Mouse (Mus musculus) forebrain, embryonic 14.5 days (tissue): ENCODE measurements around the gene Hist1h2ap. TPM values are rescaled to one million over a fixed set of nuclear protein-coding genes. Genes with fewer than 3 reads are reported as not detected.
"Not testable (repeated sequence)": the region's sequence is repeated elsewhere in the genome, so short reads cannot be mapped to it uniquely, and the experiment has no call there.

Experiments
- ATAC-seq: fragments of 200-750 bp; cut with Nextera tagmentation; 2 replicates; pipeline ENCODE4 v1.8.0; 2017; ENCODE audit warnings: mild to moderate bottlenecking, moderate library complexity
- DNase-seq: peaks from one replicate; pipeline ENCODE4 v3.0.0-alpha.2; 2015; ENCODE audit warnings: low spot score
- H3K27ac ChIP-seq: fragments of 300-500 bp; sonication (generic); 2 replicates; pipeline ENCODE4 v1.5.1; 2014; ENCODE audit warnings: low read depth, mild to moderate bottlenecking, control low read depth, low read length, moderate library complexity
- H3K27me3 ChIP-seq: fragments of 300-500 bp; sonication (generic); replicated peaks from 2 replicates; pipeline ENCODE4 v1.6.1; 2014; ENCODE audit warnings: low read length, control low read depth, mixed read lengths; ENCODE audit not compliant: control insufficient read depth, insufficient read depth
- H3K36me3 ChIP-seq: fragments of 300-500 bp; sonication (generic); 2 replicates; pipeline ENCODE4 v1.6.1; 2014; ENCODE audit warnings: low read length, control low read depth; ENCODE audit not compliant: control insufficient read depth, insufficient read depth
- H3K4me1 ChIP-seq: fragments of 300-500 bp; sonication (generic); 2 replicates; pipeline ENCODE4 v1.6.1; 2014; ENCODE audit warnings: antibody characterized with exemption, low read length, control low read depth; ENCODE audit not compliant: control insufficient read depth, insufficient read depth
- H3K4me2 ChIP-seq: fragments of 300-500 bp; sonication (generic); 2 replicates; pipeline ENCODE4 v1.6.1; 2014; ENCODE audit warnings: mild to moderate bottlenecking, control low read depth, low read length
- H3K4me3 ChIP-seq: fragments of 300-500 bp; sonication (generic); 2 replicates; pipeline ENCODE4 v1.5.1; 2014; ENCODE audit warnings: low read depth, low read length, control low read depth
- H3K9ac ChIP-seq: fragments of 300-500 bp; sonication (generic); 2 replicates; pipeline ENCODE4 v1.6.1; 2014; ENCODE audit warnings: mild to moderate bottlenecking, low read length, control low read depth, moderate library complexity
- H3K9me3 ChIP-seq: fragments of 300-500 bp; sonication (generic); replicated peaks from 2 replicates; pipeline ENCODE4 v1.6.1; 2016; ENCODE audit warnings: low read length, control low read depth, mixed read lengths; ENCODE audit not compliant: control insufficient read depth
- WGBS: fragments of 180-500 bp; shearing (Covaris S2); extraction: QIAGEN DNeasy Blood & Tissue Kit; methylation state at CpG from one replicate; pipeline ENCODE4 v1.1.7; 2014; 5-methylcytosine and 5-hydroxymethylcytosine counted together
- polyA plus RNA-seq: library from polyadenylated mRNA; unstranded; fragments of >200 nt; fragmentation: Nextera tagmentation; extraction: Ambion mirVana; gene quantifications from 2 replicates; pipeline ENCODE4 v1.2.1, GENCODE M21; 2014

Hist1h2ap gene
- polyA plus RNA-seq = 2,010 and 3,186 TPM in 2 replicates

GRCm38 (mm10) chr13:21833461-21833860 is at the start of gene Hist1h2ap, which contains the start of gene Hist1h2br:
Gene Hist1h2ap, minus strand, starts transcription at chr13:21833507.
Gene Hist1h2br, plus strand, starts transcription at chr13:21833743.
- no CpG with 5 or more reads among the region's 24 CpGs for WGBS
- not testable (repeated sequence) for H3K36me3 ChIP-seq, H3K27me3 ChIP-seq, H3K4me1 ChIP-seq, H3K4me3 ChIP-seq, H3K4me2 ChIP-seq, H3K9ac ChIP-seq, DNase-seq, H3K27ac ChIP-seq, H3K9me3 ChIP-seq
- ATAC-seq = peak; percentile 95

DNA sequence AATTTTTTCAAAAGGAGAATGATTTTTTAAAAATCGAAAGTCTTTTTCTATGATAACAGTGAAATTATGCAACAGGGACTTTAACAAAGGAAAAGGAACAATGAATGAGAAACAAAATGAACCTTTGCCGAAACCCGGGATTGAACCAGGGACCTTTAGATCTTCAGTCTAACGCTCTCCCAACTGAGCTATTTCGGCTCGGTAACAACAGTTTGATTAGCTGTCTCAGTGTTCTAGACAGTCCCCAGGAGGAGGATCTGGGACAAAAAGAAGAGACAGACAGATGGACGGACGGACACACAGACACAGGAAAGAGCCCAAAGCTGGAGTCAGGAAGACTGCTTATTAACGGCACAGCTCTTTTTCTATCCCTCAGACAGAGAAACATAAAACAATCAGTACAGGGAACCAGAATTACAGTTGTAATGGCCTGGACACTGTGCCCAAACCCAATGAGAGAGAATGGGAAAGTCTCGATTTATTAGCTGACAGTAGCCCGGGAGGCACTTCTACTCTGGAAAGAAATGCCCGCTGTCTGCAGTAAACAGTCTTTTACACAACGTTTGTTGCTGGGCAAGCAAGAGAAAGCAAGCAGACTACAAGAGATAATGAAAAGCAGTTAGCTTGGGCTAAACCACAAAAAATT is 49.6 kb upstream of the Hist1h2ap start:
- Histone ChIP-seq H3K4me2 (peak overlapping the region; percentile 31; the same call in 1 of the 2 replicates), H3K4me3 (peak overlapping the region; percentile 9; the same call in 1 of the 2 replicates), H3K9me3 (no peaks in the 10 kb centered on the region), H3K27me3 (no peaks in the 10 kb centered on the region), H3K4me1 (no peaks in the 10 kb centered on the region), H3K27ac (no peak overlapping the region), H3K9ac (no peak overlapping the region), H3K36me3 (no peaks in the 10 kb centered on the region)
- DNase-seq = peak; percentile 59
- ATAC-seq = 0 out of 2 replicates have a peak, but pooled peaks have one; percentile 42
- WGBS = 1% methylated on average over 13 of the region's 13 CpGs

DNA sequence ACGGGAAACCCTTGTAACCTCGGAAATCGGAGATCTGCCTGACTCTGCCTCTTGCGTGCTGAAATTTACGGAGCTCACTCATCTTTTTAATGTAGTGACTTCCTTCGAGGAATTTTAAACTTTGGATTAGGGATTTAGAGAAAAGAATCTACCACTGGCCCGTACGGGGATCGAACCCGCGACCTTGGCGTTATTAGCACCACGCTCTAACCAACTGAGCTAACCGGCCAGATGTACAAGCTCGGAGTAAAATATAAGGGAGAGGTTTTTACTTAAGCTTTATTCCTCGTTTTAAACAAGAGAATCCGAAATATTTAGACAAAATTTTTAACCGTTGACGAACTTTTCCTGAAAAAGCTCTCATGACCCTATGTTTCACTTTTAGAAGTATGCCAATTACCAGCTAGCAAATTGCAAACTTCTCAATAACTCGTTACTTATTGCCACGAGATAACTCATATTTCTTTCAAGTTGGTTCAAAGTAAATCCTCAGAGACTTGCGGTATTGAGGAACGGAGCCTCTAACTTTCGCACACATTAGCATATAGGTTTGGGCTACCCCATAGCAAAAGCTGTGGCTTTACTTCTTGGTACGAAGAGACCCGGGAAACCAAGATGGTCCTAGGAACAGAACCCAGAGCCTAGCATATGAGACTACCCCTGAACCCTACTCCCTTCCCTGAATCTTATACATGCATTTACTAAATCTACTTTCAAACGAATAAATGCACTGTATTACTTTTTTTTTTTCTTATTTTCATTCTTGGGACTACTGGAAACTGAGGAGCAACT is 48.8 kb upstream of the Hist1h2ap start:
- 2% methylated on average over 27 of the region's 27 CpGs for WGBS
- no peak for ATAC-seq
- Histone ChIP-seq H3K9me3 (no peaks in the 10 kb centered on the region), H3K4me1 (no peaks in the 10 kb centered on the region), H3K9ac (no peak overlapping the region), H3K36me3 (no peaks in the 10 kb centered on the region), H3K27me3 (no peaks in the 10 kb centered on the region), H3K27ac (no peak overlapping the region), H3K4me2 (peak overlapping the region; percentile 31), H3K4me3 (peak overlapping the region; percentile 9; the same call in 1 of the 2 replicates)
- peak; percentile 24 for DNase-seq

GRCm38 (mm10) chr13:21880735-21881134 is 47.4 kb upstream of the Hist1h2ap start:
- Histone ChIP-seq H3K9me3 (no peaks in the 10 kb centered on the region), H3K27ac (no peak overlapping the region), H3K4me2 (no peak overlapping the region), H3K9ac (no peak overlapping the region), H3K36me3 (no peaks in the 10 kb centered on the region), H3K27me3 (no peaks in the 10 kb centered on the region), H3K4me1 (no peaks in the 10 kb centered on the region), H3K4me3 (no peak overlapping the region)
- DNase-seq = no peak
- no peak for ATAC-seq
- WGBS = 83% methylated on average over 6 of the region's 6 CpGs

DNA sequence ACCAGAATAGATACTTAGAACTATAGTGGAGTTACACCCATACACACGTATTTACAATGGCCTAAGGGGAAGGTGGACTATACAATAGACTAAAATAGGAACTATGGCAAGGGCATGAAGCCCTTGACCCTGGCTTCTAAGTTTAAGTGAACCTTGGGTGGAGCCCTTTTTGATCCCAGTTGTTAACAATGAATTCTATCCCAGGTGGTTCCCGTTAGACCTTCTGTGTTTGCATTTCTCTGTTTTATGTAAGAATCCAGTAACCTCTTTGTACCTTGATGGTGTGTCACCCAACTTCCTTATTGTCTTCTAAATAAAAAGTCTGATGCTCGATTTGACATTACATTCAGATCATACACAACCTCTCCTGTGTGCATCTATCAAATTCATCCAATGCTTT is 32.2 kb upstream of the Hist1h2ap start:
- H3K4me2 ChIP-seq, H3K9me3 ChIP-seq, H3K36me3 ChIP-seq, H3K27me3 ChIP-seq, DNase-seq, H3K9ac ChIP-seq, H3K4me1 ChIP-seq, H3K27ac ChIP-seq, H3K4me3 ChIP-seq, ATAC-seq: not testable (repeated sequence)
- 74% methylated on average over 3 of the region's 3 CpGs for WGBS

DNA sequence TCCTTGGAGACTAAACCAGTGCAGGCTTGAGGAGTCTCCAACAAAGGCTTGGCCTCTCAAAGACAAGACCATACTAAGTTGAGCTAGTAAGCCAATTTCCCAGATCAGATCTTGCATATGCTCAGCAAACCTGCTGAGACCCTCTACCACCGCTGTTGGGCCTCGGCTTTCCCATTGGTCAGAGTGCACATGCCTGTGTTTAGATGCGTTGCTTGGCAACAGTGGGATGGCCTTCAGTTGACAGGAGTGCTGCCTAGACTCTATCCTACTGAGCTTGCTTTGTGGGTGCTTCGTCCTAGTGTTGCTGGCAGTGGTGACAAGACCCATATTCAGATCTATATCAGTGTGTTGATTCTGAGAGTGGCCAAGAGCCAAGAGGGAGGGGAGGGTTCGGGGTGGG is 28.3 kb upstream of the Hist1h2ap start:
- H3K9ac ChIP-seq = no peak overlapping the region
- peak; percentile 10 for DNase-seq
- no peak overlapping the region for H3K4me3 ChIP-seq
- no peaks in the 10 kb centered on the region for H3K27me3 ChIP-seq
- WGBS = 11% methylated on average over 5 of the region's 5 CpGs
- no peak overlapping the region for H3K4me2 ChIP-seq
- no peak overlapping the region for H3K27ac ChIP-seq
- ATAC-seq = no peak
- H3K9me3 ChIP-seq = no peaks in the 10 kb centered on the region
- no peaks in the 10 kb centered on the region for H3K4me1 ChIP-seq
- no peaks in the 10 kb centered on the region for H3K36me3 ChIP-seq

DNA sequence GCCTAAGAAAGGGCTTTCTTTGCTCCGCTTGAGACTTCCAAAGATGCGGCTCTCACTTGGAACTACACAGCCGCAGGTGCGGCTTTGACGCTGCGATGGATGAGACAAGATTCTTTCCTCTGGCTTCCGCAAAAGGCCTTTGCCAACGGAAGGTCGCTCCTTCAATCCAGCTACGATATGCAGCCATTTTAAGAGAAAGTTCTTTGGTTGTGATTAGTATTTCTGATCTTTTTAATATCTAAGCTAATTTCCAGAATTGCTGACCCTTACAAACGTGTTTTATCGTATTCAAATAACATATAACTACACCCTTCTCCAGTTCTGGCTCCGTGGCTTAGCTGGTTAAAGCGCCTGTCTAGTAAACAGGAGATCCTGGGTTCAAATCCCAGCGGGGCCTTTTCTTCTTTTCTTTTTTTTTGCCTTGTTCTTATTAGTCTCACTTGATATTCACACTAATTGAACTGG is 22.4 kb upstream of the Hist1h2ap start:
- 1% methylated on average over 15 of the region's 15 CpGs for WGBS
- peak; percentile 52 for ATAC-seq

GRCm38 (mm10) chr13:21855146-21855545 is 21.8 kb upstream of the Hist1h2ap start:
- peak overlapping the region; percentile 47; the same call in 1 of the 2 replicates for H3K4me2 ChIP-seq
- H3K36me3 ChIP-seq = no peaks in the 10 kb centered on the region
- H3K27me3 ChIP-seq = no peaks in the 10 kb centered on the region
- H3K4me3 ChIP-seq = peak overlapping the region; percentile 33
- no peak overlapping the region for H3K27ac ChIP-seq
- WGBS = under 1% methylated on average over 11 of the region's 11 CpGs
- no peak overlapping the region for H3K9ac ChIP-seq
- H3K4me1 ChIP-seq = no peaks in the 10 kb centered on the region
- ATAC-seq (peak; percentile 48; the same call in 1 of the 2 replicates), DNase-seq (peak; percentile 67)
- H3K9me3 ChIP-seq = no peaks in the 10 kb centered on the region

More for the DNA sequence above, 22.4 kb upstream of the Hist1h2ap start:
- Histone ChIP-seq H3K36me3 (no peaks in the 10 kb centered on the region), H3K27ac (no peak overlapping the region), H3K27me3 (no peaks in the 10 kb centered on the region), H3K9ac (0 out of 2 replicates have a peak overlapping the region, but pooled peaks have one; percentile 21), H3K4me2 (peak overlapping the region; percentile 47), H3K4me3 (peak overlapping the region; percentile 33), H3K4me1 (no peaks in the 10 kb centered on the region), H3K9me3 (no peaks in the 10 kb centered on the region)
- peak; percentile 75 for DNase-seq
